Mouse (Mus musculus) limb, embryonic 14.5 days (tissue): Measurements from ENCODE around the gene Gucy2g. TPM values are rescaled to one million over a fixed set of nuclear protein-coding genes. Genes with fewer than 3 reads are reported as not detected.

ENCODE experiments used
- ATAC-seq: fragments of 200-750 bp; cut with Nextera tagmentation; 2 replicates; pipeline ENCODE4 v1.8.0; 2017; ENCODE audit warnings: low read depth, moderate number of reproducible peaks, moderate TSS enrichment; ENCODE audit not compliant: low FRiP score
- DNase-seq: peaks from one replicate; pipeline ENCODE4 v3.0.0-alpha.2; 2015; ENCODE audit warnings: low spot score
- H3K27ac ChIP-seq: fragments of 300-500 bp; sonication (generic); replicated peaks from 2 replicates; pipeline ENCODE4 v1.5.1; 2014; ENCODE audit warnings: low read depth, mild to moderate bottlenecking, low read length, moderate library complexity, mixed read lengths
- H3K27me3 ChIP-seq: fragments of 300-500 bp; sonication (generic); 2 replicates; pipeline ENCODE4 v1.6.1; 2014; ENCODE audit warnings: low read length, mixed read lengths; ENCODE audit not compliant: control insufficient read depth, insufficient read depth
- H3K36me3 ChIP-seq: fragments of 300-500 bp; sonication (generic); 2 replicates; pipeline ENCODE4 v1.6.1; 2014; ENCODE audit warnings: mild to moderate bottlenecking, low read length, moderate library complexity, mixed read lengths; ENCODE audit not compliant: control insufficient read depth, insufficient read depth
- H3K4me1 ChIP-seq: fragments of 300-500 bp; sonication (generic); 2 replicates; pipeline ENCODE4 v1.6.1; 2014; ENCODE audit warnings: antibody characterized with exemption, low read length, mixed read lengths; ENCODE audit not compliant: control insufficient read depth, insufficient read depth
- H3K4me2 ChIP-seq: fragments of 300-500 bp; sonication (generic); replicated peaks from 2 replicates; pipeline ENCODE4 v1.6.1; 2014; ENCODE audit warnings: low read depth, mild to moderate bottlenecking, low read length, moderate library complexity; ENCODE audit not compliant: severe bottlenecking
- H3K4me3 ChIP-seq: fragments of 300-500 bp; sonication (generic); replicated peaks from 2 replicates; pipeline ENCODE4 v1.5.1; 2014; ENCODE audit warnings: low read length
- H3K9ac ChIP-seq: fragments of 300-500 bp; sonication (generic); 2 replicates; pipeline ENCODE4 v1.6.1; 2014; ENCODE audit warnings: mild to moderate bottlenecking, low read depth, low read length, moderate library complexity; ENCODE audit not compliant: severe bottlenecking
- H3K9me3 ChIP-seq: fragments of 300-500 bp; sonication (generic); 2 replicates; pipeline ENCODE4 v1.6.1; 2016; ENCODE audit warnings: low read length; ENCODE audit not compliant: control insufficient read depth
- POLR2A ChIP-seq: fragments of 200-500 bp; IDR thresholded peaks from 2 replicates; pipeline ENCODE4 v1.8.0; 2012; ENCODE audit warnings: inconsistent platforms, mild to moderate bottlenecking, moderate library complexity, borderline replicate concordance; ENCODE audit not compliant: insufficient read depth, insufficient read length; ENCODE audit errors: extremely low read depth
- WGBS: fragments of 180-500 bp; shearing (Covaris S2); extraction: QIAGEN DNeasy Blood & Tissue Kit; methylation state at CpG from one replicate; pipeline ENCODE4 v1.1.7; 2014; 5-methylcytosine and 5-hydroxymethylcytosine counted together
- polyA plus RNA-seq, 2 experiments: library from polyadenylated mRNA; depleted of rRNA in 1 of 2; stranded (reverse) in 1 of 2; unstranded in 1 of 2; fragments of >200 nt; fragmentation: Nextera tagmentation in 1 of 2; extraction: Ambion mirVana in 1 of 2; gene quantifications; 2 replicates each; pipeline versions ENCODE4 v1.2.1 to v1.2.3; 2012 to 2014

The Gucy2g gene
- polyA plus RNA-seq, 2 experiments = 0.11 TPM; not detected in 1

GRCm38 (mm10) chr19:55254513-55255016 is 13.5 kb upstream of the Gucy2g start:
- WGBS = 12% methylated on average over 5 of the region's 5 CpGs
- Histone ChIP-seq H3K4me2 (peak overlapping the region; percentile 70), H3K36me3 (no peaks in the 10 kb centered on the region), H3K4me3 (peak overlapping the region; percentile 54), H3K27ac (no peak overlapping the region), H3K27me3 (no peaks in the 10 kb centered on the region), H3K9ac (peak overlapping the region; percentile 55), H3K9me3 (no peaks in the 10 kb centered on the region), H3K4me1 (0 out of 2 replicates have a peak, but pooled peaks cover 5% of the 10 kb centered on the region)
- ATAC-seq = 0 out of 2 replicates have a peak, but pooled peaks have one; percentile 24
- no peak for TF ChIP-seq POLR2A
- DNase-seq = peak; percentile 59

GRCm38 (mm10) chr19:55253570-55254441 is 12.8 kb upstream of the Gucy2g start:
- 0 out of 2 replicates have a peak, but pooled peaks cover 5% of the 10 kb centered on the region for H3K4me1 ChIP-seq
- H3K4me2 ChIP-seq = peak overlapping the region; percentile 70
- peak overlapping the region; percentile 55 for H3K9ac ChIP-seq
- peak; percentile 32 for DNase-seq
- peak; percentile 60 for ATAC-seq
- H3K27me3 ChIP-seq = no peaks in the 10 kb centered on the region
- peak overlapping the region; percentile 50; the same call in 1 of the 2 replicates for H3K27ac ChIP-seq
- WGBS = under 1% methylated on average over 32 of the region's 32 CpGs
- no peaks in the 10 kb centered on the region for H3K9me3 ChIP-seq
- peak overlapping the region; percentile 54 for H3K4me3 ChIP-seq
- TF ChIP-seq POLR2A = 0 out of 2 replicates have a peak, but pooled peaks have one; percentile 8
- no peaks in the 10 kb centered on the region for H3K36me3 ChIP-seq

GRCm38 (mm10) chr19:55253239-55253569 is 12.2 kb upstream of the Gucy2g start:
- 5% methylated on average over 9 of the region's 9 CpGs for WGBS
- no peaks in the 10 kb centered on the region for H3K9me3 ChIP-seq
- 0 out of 2 replicates have a peak, but pooled peaks cover 5% of the 10 kb centered on the region for H3K4me1 ChIP-seq
- peak overlapping the region; percentile 70 for H3K4me2 ChIP-seq
- no peak for DNase-seq
- H3K9ac ChIP-seq = peak overlapping the region; percentile 55
- TF ChIP-seq POLR2A = no peak
- no peak overlapping the region for H3K27ac ChIP-seq
- H3K4me3 ChIP-seq = peak overlapping the region; percentile 54
- H3K36me3 ChIP-seq = no peaks in the 10 kb centered on the region
- ATAC-seq = no peak
- H3K27me3 ChIP-seq = no peaks in the 10 kb centered on the region

GRCm38 (mm10) chr19:55251383-55252124 is 10.5 kb upstream of the Gucy2g start, which contains the start of gene Acsl5:
Gene Acsl5, plus strand, starts transcription at chr19:55251938.
- ATAC-seq = no peak
- WGBS = 92% methylated on average over 9 of the region's 9 CpGs
- no peak within 1 kb of the TSS for H3K9ac ChIP-seq
- H3K4me3 ChIP-seq = no peak within 1 kb of the TSS
- H3K36me3 ChIP-seq = no peaks in the 10 kb centered on the region
- no peaks in the 10 kb centered on the region for H3K27me3 ChIP-seq
- H3K27ac ChIP-seq = no peak within 1 kb of the TSS
- H3K9me3 ChIP-seq = no peaks in the 10 kb centered on the region
- no peak within 1 kb of the TSS for H3K4me2 ChIP-seq
- no peak for TF ChIP-seq POLR2A
- 0 out of 2 replicates have a peak, but pooled peaks cover 5% of the 10 kb centered on the region for H3K4me1 ChIP-seq
- DNase-seq = no peak

GRCm38 (mm10) chr19:55250451-55250850 is 9.4 kb upstream of the Gucy2g start:
- H3K27me3 ChIP-seq = no peaks in the 10 kb centered on the region
- H3K4me1 ChIP-seq = 0 out of 2 replicates have a peak, but pooled peaks cover 5% of the 10 kb centered on the region
- no peaks in the 10 kb centered on the region for H3K9me3 ChIP-seq
- DNase-seq = no peak
- H3K27ac ChIP-seq = no peak overlapping the region
- TF ChIP-seq POLR2A = no peak
- no peak overlapping the region for H3K4me3 ChIP-seq
- ATAC-seq = no peak
- no peaks in the 10 kb centered on the region for H3K36me3 ChIP-seq
- H3K9ac ChIP-seq = no peak overlapping the region
- no peak overlapping the region for H3K4me2 ChIP-seq
- 83% methylated on average over 5 of the region's 5 CpGs for WGBS
